Mouse (Mus musculus) forebrain, embryonic 12.5 days (tissue): ENCODE results near the gene Gm6370. TPM values are rescaled to one million over a fixed set of nuclear protein-coding genes. Genes with fewer than 3 reads are reported as not detected.
"Not testable (repeated sequence)": the region's sequence is repeated elsewhere in the genome, so short reads cannot be mapped to it uniquely, and the experiment has no call there.

Experiments
- ATAC-seq: fragments of 200-750 bp; cut with Nextera tagmentation; 2 replicates; pipeline ENCODE4 v1.8.0; 2017; ENCODE audit warnings: moderate TSS enrichment; ENCODE audit not compliant: low FRiP score
- H3K27ac ChIP-seq: fragments of 300-500 bp; sonication (generic); 2 replicates; pipeline ENCODE4 v1.5.1; 2016; ENCODE audit warnings: mild to moderate bottlenecking
- H3K27me3 ChIP-seq: fragments of 300-500 bp; sonication (generic); 2 replicates; pipeline ENCODE4 v1.6.1; 2016; ENCODE audit warnings: mild to moderate bottlenecking
- H3K36me3 ChIP-seq: fragments of 300-500 bp; sonication (generic); replicated peaks from 2 replicates; pipeline ENCODE4 v1.6.1; 2016; ENCODE audit warnings: mild to moderate bottlenecking
- H3K4me1 ChIP-seq: fragments of 300-500 bp; sonication (generic); 2 replicates; pipeline ENCODE4 v1.6.1; 2016
- H3K4me2 ChIP-seq: fragments of 300-500 bp; sonication (generic); 2 replicates; pipeline ENCODE4 v1.6.1; 2016; ENCODE audit warnings: mild to moderate bottlenecking, moderate library complexity
- H3K4me3 ChIP-seq: fragments of 300-500 bp; sonication (generic); replicated peaks from 2 replicates; pipeline ENCODE4 v1.5.1; 2016; ENCODE audit warnings: mild to moderate bottlenecking
- H3K9ac ChIP-seq: fragments of 300-500 bp; sonication (generic); 2 replicates; pipeline ENCODE4 v1.6.1; 2016; ENCODE audit warnings: mild to moderate bottlenecking
- H3K9me3 ChIP-seq: fragments of 300-500 bp; sonication (generic); 2 replicates; pipeline ENCODE4 v1.6.1; 2016
- WGBS: fragments of 180-500 bp; shearing (Covaris S2); methylation state at CpG from one replicate; pipeline ENCODE4 v1.1.7; 2016; 5-methylcytosine and 5-hydroxymethylcytosine counted together
- polyA plus RNA-seq: library from polyadenylated mRNA; unstranded; fragments of >200 nt; fragmentation: Nextera tagmentation; extraction: Ambion mirVana; gene quantifications from 2 replicates; pipeline ENCODE4 v1.2.1, GENCODE M21; 2016

Gene Gm6370
- polyA plus RNA-seq, 1 experiment from 2014 or later: not detected

- H3K4me3 ChIP-seq, H3K27ac ChIP-seq, H3K4me1 ChIP-seq, H3K4me2 ChIP-seq, H3K27me3 ChIP-seq, H3K36me3 ChIP-seq, ATAC-seq, H3K9me3 ChIP-seq, H3K9ac ChIP-seq: not testable (repeated sequence)
- WGBS: 16% methylated on average over 3 of the region's 4 CpGs
These were observed 2.2 kb upstream of the Gm6370 start for GRCm38 (mm10) chr5:146488959-146489358.

- not testable (repeated sequence) for H3K36me3 ChIP-seq, H3K27me3 ChIP-seq, H3K4me1 ChIP-seq, H3K27ac ChIP-seq, H3K9me3 ChIP-seq, ATAC-seq, H3K4me3 ChIP-seq, H3K9ac ChIP-seq, H3K4me2 ChIP-seq
- WGBS: no CpG with 5 or more reads among the region's 5 CpGs
These were observed 10.9 kb downstream of the Gm6370 start, which contains the start of gene 4930449I24Rik for GRCm38 (mm10) chr5:146502099-146502498. Gene 4930449I24Rik, plus strand, starts transcription at chr5:146502399.

GRCm38 (mm10) chr5:146513823-146514222 lies 22.7 kb downstream of the Gm6370 start, which contains the start of gene Gm3402:
Gene Gm3402, plus strand, starts transcription at chr5:146514123.
- not testable (repeated sequence) for H3K27me3 ChIP-seq, H3K9ac ChIP-seq, H3K27ac ChIP-seq, H3K4me1 ChIP-seq, H3K36me3 ChIP-seq, H3K4me3 ChIP-seq, ATAC-seq, H3K4me2 ChIP-seq, H3K9me3 ChIP-seq
- 86% methylated on average over 1 of the region's 5 CpGs for WGBS

- not testable (repeated sequence) for H3K4me3 ChIP-seq, H3K36me3 ChIP-seq, H3K27me3 ChIP-seq, H3K4me2 ChIP-seq, ATAC-seq, H3K9me3 ChIP-seq, H3K9ac ChIP-seq, H3K4me1 ChIP-seq, H3K27ac ChIP-seq
- WGBS: 91% methylated on average over 3 of the region's 3 CpGs
These were observed 34.3 kb downstream of the Gm6370 start, which contains the start of gene Gm3404 for GRCm38 (mm10) chr5:146525501-146525900. Gene Gm3404, plus strand, starts transcription at chr5:146525801.

- H3K4me1 ChIP-seq, H3K9ac ChIP-seq, H3K27me3 ChIP-seq, H3K4me3 ChIP-seq, H3K27ac ChIP-seq, ATAC-seq, H3K36me3 ChIP-seq, H3K9me3 ChIP-seq, H3K4me2 ChIP-seq: not testable (repeated sequence)
- WGBS: 93% methylated on average over 3 of the region's 3 CpGs
These were observed 46.2 kb downstream of the Gm6370 start, which contains the start of gene Gm3409 for GRCm38 (mm10) chr5:146537347-146537746. Gene Gm3409, plus strand, starts transcription at chr5:146537647.

Other genes with a start within 250 kb of the Gm6370 start
- gene Wasf3, start 106.4 kb upstream of the Gm6370 start, polyA plus RNA-seq: 7.2 and 8.4 TPM in 2 replicates
- gene Gm6408, start 9.4 kb upstream of the Gm6370 start, polyA plus RNA-seq: not detected in 2 replicates
- gene 4930449I24Rik, start 11.0 kb downstream of the Gm6370 start, polyA plus RNA-seq: not detected in 2 replicates
- gene Gm3402, start 22.8 kb downstream of the Gm6370 start, polyA plus RNA-seq: not detected in 2 replicates
- not detected in 2 replicates for gene Gm3404, start 34.4 kb downstream of the Gm6370 start, polyA plus RNA-seq
- gene Gm3409, start 46.3 kb downstream of the Gm6370 start, polyA plus RNA-seq: not detected in 2 replicates
- gene Gm3415, start 64.8 kb downstream of the Gm6370 start, polyA plus RNA-seq: not detected in 2 replicates
- 0.93 and 1.1 TPM in 2 replicates for gene Gpr12, start 93.9 kb downstream of the Gm6370 start, polyA plus RNA-seq